Mouse (Mus musculus) heart, embryonic 12.5 days (tissue): ENCODE results near the gene Carhsp1. TPM values are rescaled to one million over a fixed set of nuclear protein-coding genes. Genes with fewer than 3 reads are reported as not detected.
A peak's percentile ranks its signal among the peaks of the same experiment; 100 is the strongest.

Experiments used
- ATAC-seq: fragments of 200-750 bp; cut with Nextera tagmentation; 2 replicates; pipeline ENCODE4 v1.8.0; 2017; ENCODE audit warnings: moderate TSS enrichment, moderate library complexity; ENCODE audit not compliant: insufficient number of reproducible peaks, low FRiP score
- H3K27ac ChIP-seq: fragments of 300-500 bp; sonication (generic); 2 replicates; pipeline ENCODE4 v1.5.1; 2016; ENCODE audit warnings: mild to moderate bottlenecking, moderate library complexity; ENCODE audit not compliant: poor library complexity, severe bottlenecking
- H3K27me3 ChIP-seq: fragments of 300-500 bp; sonication (generic); replicated peaks from 2 replicates; pipeline ENCODE4 v1.6.1; 2016; ENCODE audit warnings: mild to moderate bottlenecking, moderate library complexity
- H3K36me3 ChIP-seq: fragments of 300-500 bp; sonication (generic); 2 replicates; pipeline ENCODE4 v1.6.1; 2016; ENCODE audit warnings: mild to moderate bottlenecking, moderate library complexity
- H3K4me1 ChIP-seq: fragments of 300-500 bp; sonication (generic); replicated peaks from 2 replicates; pipeline ENCODE4 v1.6.1; 2016; ENCODE audit warnings: mild to moderate bottlenecking
- H3K4me2 ChIP-seq: fragments of 300-500 bp; sonication (generic); 2 replicates; pipeline ENCODE4 v1.6.1; 2016; ENCODE audit warnings: mild to moderate bottlenecking, moderate library complexity
- H3K4me3 ChIP-seq: fragments of 300-500 bp; sonication (generic); 2 replicates; pipeline ENCODE4 v1.5.1; 2016; ENCODE audit warnings: mild to moderate bottlenecking
- H3K9ac ChIP-seq: fragments of 300-500 bp; sonication (generic); 2 replicates; pipeline ENCODE4 v1.6.1; 2016; ENCODE audit warnings: mild to moderate bottlenecking, moderate library complexity
- H3K9me3 ChIP-seq: fragments of 300-500 bp; sonication (generic); replicated peaks from 2 replicates; pipeline ENCODE4 v1.6.1; 2016; ENCODE audit warnings: mild to moderate bottlenecking, moderate library complexity
- WGBS: fragments of 180-500 bp; shearing (Covaris S2); methylation state at CpG from one replicate; pipeline ENCODE4 v1.1.7; 2016; 5-methylcytosine and 5-hydroxymethylcytosine counted together
- polyA plus RNA-seq: library from polyadenylated mRNA; unstranded; fragments of >200 nt; fragmentation: Nextera tagmentation; extraction: Ambion mirVana; gene quantifications from 2 replicates; pipeline ENCODE4 v1.2.1, GENCODE M21; 2016

Carhsp1 gene
- polyA plus RNA-seq, 1 experiment from 2014 or later: 95.8 TPM

DNA sequence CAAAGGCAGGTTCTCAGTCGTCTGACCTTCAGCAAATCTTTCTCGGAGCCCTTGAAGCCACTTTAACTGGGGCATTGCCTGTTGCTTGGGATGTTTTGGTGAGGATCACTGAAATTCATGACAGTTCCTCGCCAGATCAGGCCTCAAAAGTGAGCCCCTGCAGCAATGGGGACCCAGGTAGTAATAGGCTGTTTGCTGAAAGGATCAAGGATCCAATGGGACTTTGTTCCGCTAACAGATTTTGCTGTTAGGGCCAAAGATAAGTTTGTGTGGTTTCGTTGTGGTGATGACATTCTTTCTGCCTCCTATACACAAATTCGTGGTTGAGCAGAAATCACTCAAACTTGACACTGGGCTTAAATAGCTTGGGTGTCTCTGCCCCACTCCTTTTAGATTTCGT lies 33.8 kb downstream of the Carhsp1 start:
- ATAC-seq: no peak
- H3K9me3 ChIP-seq: no peaks in the 10 kb centered on the region
- H3K4me2 ChIP-seq: peak overlapping the region; percentile 90
- peaks cover 26% of the 10 kb centered on the region for H3K36me3 ChIP-seq
- peak overlapping the region; percentile 82 for H3K27ac ChIP-seq
- peaks cover 34% of the 10 kb centered on the region for H3K4me1 ChIP-seq
- no peaks in the 10 kb centered on the region for H3K27me3 ChIP-seq
- H3K9ac ChIP-seq: peak overlapping the region; percentile 84
- 37% methylated on average over 7 of the region's 7 CpGs for WGBS
- H3K4me3 ChIP-seq: peak overlapping the region; percentile 87

DNA sequence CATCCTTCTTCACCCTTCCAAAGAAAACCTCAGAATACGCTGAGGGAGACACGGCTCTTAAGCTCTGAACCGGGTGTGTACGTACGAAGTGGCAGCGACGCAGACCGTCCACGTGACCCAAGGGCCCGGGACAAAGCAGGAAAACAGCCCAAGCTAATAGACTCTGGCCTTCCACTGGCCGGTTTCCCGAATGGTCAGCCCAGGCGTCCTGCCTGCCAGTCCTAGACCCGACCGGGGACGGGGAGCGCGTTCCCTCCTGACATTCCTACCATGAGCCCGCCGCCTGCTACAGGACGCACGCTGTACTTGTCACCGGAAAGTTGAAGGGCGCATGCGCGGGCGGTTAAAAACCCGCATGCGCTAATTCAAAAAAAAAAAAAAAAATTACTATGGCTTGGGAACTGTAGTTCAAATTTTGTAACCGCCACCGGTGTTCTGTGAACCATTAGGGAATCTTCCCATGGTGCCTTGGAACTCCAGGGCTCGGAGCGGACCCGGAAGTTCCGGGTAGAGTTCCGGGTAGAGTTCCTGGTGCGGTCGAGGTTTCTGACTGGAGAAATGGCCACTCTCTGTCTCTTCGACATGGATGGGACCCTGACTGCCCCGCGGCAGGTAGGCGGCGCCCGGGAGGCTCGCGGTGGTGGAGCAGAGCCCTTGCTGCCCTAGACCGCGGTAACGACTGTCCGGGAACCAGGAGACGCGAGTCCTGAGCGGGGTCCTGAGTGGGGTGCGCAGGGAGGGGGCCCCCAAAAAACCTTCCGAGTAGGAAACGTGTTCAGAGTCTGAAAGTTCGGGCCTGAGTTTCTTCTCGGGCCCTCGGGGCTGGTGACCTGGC lies 34.5 kb downstream of the Carhsp1 start, which contains the start of the genes Pmm2 and Tmem186:
Gene Pmm2 (plus strand): TSS at position 458 of the 835 bp plus-strand sequence.
Gene Tmem186 (minus strand): TSS at position 496 of the 835 bp plus-strand sequence.
- peak; percentile 84 for ATAC-seq
- WGBS: under 1% methylated on average over 59 of the region's 59 CpGs
- H3K36me3 ChIP-seq: peaks cover 24% of the 10 kb centered on the region

DNA sequence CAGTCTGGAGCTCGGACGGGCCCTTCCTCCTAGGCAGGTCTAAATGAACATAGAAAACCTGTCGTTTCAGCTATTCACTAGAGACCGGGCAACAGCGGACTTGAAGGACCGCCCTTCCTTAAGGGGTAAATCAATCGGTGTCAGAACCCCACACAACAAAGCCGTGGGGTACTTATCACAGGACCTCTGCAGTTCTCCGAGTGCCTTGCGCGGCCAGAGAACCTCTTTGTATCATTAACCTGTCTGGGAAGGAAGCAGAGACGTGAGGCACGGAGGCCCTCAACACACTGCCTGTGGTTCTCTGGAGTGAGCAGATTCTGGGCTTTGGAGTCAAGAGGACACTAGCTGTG lies 35.1 kb downstream of the Carhsp1 start:
- peak overlapping the region; percentile 90 for H3K4me2 ChIP-seq
- peaks cover 34% of the 10 kb centered on the region for H3K4me1 ChIP-seq
- H3K9ac ChIP-seq: peak overlapping the region; percentile 84
- H3K27me3 ChIP-seq: no peaks in the 10 kb centered on the region
- peak overlapping the region; percentile 87 for H3K4me3 ChIP-seq
- peaks cover 29% of the 10 kb centered on the region for H3K36me3 ChIP-seq
- ATAC-seq: peak; percentile 27; the same call in 1 of the 2 replicates
- 1% methylated on average over 13 of the region's 13 CpGs for WGBS
- no peaks in the 10 kb centered on the region for H3K9me3 ChIP-seq
- H3K27ac ChIP-seq: peak overlapping the region; percentile 82

More for the DNA sequence above, 34.5 kb downstream of the Carhsp1 start, which contains the start of the genes Pmm2 and Tmem186:
- H3K4me3 ChIP-seq: peak within 1 kb of the TSS; percentile 87
- no peaks in the 10 kb centered on the region for H3K27me3 ChIP-seq
- no peaks in the 10 kb centered on the region for H3K9me3 ChIP-seq
- H3K4me1 ChIP-seq: peaks cover 34% of the 10 kb centered on the region
- peak within 1 kb of the TSS; percentile 82 for H3K27ac ChIP-seq
- peak within 1 kb of the TSS; percentile 84 for H3K9ac ChIP-seq
- H3K4me2 ChIP-seq: peak within 1 kb of the TSS; percentile 90

DNA sequence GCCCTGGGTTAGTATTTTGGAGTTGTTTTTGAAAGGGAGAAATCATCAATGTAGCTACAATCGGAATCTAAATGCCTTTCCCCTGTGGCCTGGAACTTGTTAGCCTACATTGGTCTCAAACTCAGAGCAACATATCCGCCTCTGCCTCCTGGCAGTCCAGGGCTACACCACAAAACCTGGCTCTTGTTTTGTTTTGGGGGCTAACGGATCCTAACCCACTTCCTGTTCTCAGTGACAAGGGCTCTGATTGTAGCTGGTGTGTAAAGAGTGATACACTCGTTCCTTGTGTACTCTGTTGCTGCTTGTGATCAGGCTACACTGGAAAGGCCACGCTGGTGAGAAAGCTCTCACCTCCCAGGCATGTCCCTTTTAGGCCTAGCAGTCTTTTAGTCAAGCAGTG lies 40.5 kb downstream of the Carhsp1 start:
- ATAC-seq: no peak
- 79% methylated on average over 5 of the region's 5 CpGs for WGBS
- H3K9me3 ChIP-seq: no peaks in the 10 kb centered on the region
- H3K9ac ChIP-seq: no peak overlapping the region
- H3K27me3 ChIP-seq: no peaks in the 10 kb centered on the region
- no peak overlapping the region for H3K4me3 ChIP-seq
- peaks cover 9% of the 10 kb centered on the region for H3K4me1 ChIP-seq
- H3K4me2 ChIP-seq: no peak overlapping the region
- no peak overlapping the region for H3K27ac ChIP-seq
- H3K36me3 ChIP-seq: peaks cover 40% of the 10 kb centered on the region

DNA sequence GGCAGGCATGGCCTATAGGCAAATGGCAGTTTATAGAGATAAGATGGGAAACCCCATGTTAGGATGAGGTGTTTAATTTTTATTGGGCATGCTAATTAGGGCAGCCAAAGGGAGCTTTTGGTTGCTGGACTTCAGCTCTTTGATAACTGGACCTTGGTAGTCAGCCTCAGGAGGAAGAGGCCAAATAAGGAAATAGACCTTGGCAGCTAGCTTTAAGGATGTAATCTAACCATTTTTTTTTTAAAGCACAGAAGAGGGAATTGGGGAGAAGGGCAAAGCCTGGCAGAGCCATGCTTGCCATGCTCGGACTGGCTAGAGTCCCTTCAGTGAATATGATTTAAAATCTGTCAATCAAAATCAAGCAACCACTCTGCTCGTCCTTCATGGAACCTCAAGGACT lies 41.5 kb downstream of the Carhsp1 start:
- Histone ChIP-seq H3K27ac (no peak overlapping the region), H3K4me3 (no peak overlapping the region), H3K36me3 (peaks cover 33% of the 10 kb centered on the region), H3K4me2 (no peak overlapping the region), H3K27me3 (no peaks in the 10 kb centered on the region), H3K9me3 (no peaks in the 10 kb centered on the region), H3K4me1 (no peaks in the 10 kb centered on the region), H3K9ac (no peak overlapping the region)
- ATAC-seq: no peak
- WGBS: 60% methylated on average over 2 of the region's 2 CpGs

DNA sequence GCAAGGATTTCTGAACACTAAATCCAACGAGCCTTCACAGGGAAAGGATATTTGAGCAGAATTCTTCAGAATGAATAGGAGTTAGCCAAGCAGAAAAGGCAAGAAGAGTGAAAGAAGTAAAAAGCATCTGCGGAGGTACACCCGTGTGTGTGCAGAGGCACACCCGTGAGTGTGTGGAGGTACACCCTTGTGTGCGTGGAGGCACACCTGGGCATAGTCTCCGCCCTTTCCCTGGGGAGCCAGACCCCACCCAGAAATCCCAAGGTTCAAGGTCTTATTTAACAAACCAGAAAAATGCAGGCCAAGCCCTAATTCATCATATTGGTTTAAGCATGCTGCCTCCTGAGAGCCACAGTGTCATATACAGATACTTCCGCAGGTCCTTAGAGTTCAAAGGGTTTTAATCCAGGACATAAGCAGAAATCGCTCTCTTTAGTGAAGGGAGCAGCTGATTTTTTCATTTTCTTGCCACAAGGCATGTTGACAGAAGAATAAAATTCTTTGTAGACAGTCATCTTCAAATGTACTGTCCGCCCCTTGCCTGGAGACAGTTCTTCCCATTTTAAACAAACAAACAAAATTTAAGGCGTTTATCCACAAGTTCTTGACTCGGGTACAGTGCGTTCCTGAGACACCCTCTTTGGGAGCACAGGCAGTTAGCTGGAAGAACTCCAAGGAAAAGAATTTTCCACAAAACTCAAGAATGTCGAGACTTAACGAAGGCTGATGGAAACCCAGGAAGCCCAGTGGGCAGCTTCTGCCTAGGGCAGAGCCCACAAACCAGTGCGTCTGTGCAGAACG lies 51.4 kb downstream of the Carhsp1 start:
- Histone ChIP-seq H3K4me2 (no peak overlapping the region), H3K9ac (no peak overlapping the region), H3K4me1 (no peaks in the 10 kb centered on the region), H3K4me3 (no peak overlapping the region), H3K36me3 (peaks cover 15% of the 10 kb centered on the region), H3K27ac (no peak overlapping the region), H3K9me3 (peaks cover 4% of the 10 kb centered on the region; the same call in 1 of the 2 replicates), H3K27me3 (no peaks in the 10 kb centered on the region)
- ATAC-seq: no peak
- 80% methylated on average over 16 of the region's 16 CpGs for WGBS

DNA sequence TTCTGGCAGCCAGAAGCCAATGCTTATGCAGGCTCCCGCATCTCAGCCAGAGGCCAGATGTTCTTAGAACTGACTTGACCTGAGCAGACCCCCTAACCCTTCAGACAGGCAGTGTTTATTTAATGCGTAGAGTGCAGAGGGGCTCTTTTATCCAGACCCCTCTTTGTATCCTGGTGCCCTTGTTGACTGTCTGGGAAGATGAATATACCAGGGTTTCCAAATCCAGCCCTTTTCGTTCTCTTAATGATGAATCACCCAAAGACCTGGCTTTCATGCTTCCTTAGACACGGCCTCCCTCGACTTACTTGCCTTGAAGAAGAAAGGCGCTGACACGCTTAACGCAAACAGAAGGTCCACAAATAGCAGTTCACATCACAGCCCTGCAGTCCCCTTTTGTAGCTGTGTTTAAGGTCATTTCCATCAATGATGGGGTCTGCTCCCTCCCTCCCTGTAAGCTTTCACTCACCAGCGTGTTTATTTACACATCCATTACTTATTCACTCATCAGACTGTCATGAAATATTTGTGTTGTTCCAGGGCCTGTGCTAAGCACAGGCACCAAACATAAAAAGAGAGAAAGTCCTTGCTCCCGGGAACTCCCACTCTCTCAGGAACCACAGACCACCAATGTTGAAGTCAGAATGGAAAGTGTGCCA lies 52.2 kb downstream of the Carhsp1 start:
- 62% methylated on average over 10 of the region's 10 CpGs for WGBS
- Histone ChIP-seq H3K9ac (no peak overlapping the region), H3K4me3 (no peak overlapping the region), H3K36me3 (peaks cover 15% of the 10 kb centered on the region), H3K4me2 (no peak overlapping the region), H3K27me3 (no peaks in the 10 kb centered on the region), H3K9me3 (peaks cover 4% of the 10 kb centered on the region; the same call in 1 of the 2 replicates), H3K4me1 (no peaks in the 10 kb centered on the region), H3K27ac (no peak overlapping the region)
- no peak for ATAC-seq

DNA sequence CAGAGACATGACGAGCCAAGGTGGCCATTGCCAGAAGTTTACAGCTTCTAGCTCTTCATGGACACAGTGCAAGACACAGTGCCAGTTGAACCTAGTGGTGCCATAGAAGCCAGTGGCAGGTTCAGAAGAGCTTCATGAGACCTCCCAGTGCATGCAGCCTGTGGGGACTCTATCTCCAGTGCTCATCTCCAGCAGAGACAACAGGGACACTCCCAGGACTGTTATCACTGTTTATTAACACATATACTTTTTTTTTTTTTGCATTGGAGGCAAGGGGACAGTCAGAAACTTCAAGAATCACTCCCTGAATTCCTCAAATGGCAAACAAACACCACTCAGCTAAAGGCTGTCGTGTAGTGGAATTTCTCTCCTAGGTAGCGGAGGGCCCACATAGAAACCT lies 58.5 kb downstream of the Carhsp1 start:
- ATAC-seq: no peak

DNA sequence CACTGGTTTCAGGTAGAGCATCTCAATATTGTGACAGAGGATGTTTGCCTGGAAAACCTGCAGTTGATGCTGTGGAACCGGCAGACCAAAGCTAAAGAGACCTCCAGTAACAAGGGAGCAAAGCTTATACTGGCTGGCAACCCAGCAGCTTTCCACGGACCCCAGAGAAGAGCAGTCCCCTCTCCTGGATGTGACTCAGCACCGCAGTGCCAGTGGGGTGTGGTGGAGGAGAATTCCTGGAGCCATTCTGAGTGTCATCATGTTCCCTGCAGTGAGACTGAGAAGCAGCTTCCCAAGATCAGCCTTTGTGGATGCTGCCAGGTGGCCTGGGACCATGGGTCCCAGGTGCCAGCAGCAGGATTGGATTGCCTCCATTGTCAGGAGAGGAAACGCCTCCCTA lies 58.9 kb downstream of the Carhsp1 start:
- no peaks in the 10 kb centered on the region for H3K4me1 ChIP-seq
- no peak overlapping the region for H3K4me3 ChIP-seq
- H3K9me3 ChIP-seq: no peaks in the 10 kb centered on the region
- H3K27me3 ChIP-seq: no peaks in the 10 kb centered on the region
- H3K4me2 ChIP-seq: no peak overlapping the region
- 72% methylated on average over 4 of the region's 4 CpGs for WGBS
- ATAC-seq: no peak
- no peak overlapping the region for H3K27ac ChIP-seq
- peaks cover 33% of the 10 kb centered on the region for H3K36me3 ChIP-seq
- H3K9ac ChIP-seq: no peak overlapping the region

More for the DNA sequence above, 58.5 kb downstream of the Carhsp1 start:
- Histone ChIP-seq H3K4me1 (no peaks in the 10 kb centered on the region), H3K27ac (no peak overlapping the region), H3K4me3 (no peak overlapping the region), H3K4me2 (no peak overlapping the region), H3K9me3 (no peaks in the 10 kb centered on the region), H3K36me3 (peaks cover 36% of the 10 kb centered on the region), H3K9ac (no peak overlapping the region), H3K27me3 (no peaks in the 10 kb centered on the region)
- 73% methylated on average over 3 of the region's 3 CpGs for WGBS

DNA sequence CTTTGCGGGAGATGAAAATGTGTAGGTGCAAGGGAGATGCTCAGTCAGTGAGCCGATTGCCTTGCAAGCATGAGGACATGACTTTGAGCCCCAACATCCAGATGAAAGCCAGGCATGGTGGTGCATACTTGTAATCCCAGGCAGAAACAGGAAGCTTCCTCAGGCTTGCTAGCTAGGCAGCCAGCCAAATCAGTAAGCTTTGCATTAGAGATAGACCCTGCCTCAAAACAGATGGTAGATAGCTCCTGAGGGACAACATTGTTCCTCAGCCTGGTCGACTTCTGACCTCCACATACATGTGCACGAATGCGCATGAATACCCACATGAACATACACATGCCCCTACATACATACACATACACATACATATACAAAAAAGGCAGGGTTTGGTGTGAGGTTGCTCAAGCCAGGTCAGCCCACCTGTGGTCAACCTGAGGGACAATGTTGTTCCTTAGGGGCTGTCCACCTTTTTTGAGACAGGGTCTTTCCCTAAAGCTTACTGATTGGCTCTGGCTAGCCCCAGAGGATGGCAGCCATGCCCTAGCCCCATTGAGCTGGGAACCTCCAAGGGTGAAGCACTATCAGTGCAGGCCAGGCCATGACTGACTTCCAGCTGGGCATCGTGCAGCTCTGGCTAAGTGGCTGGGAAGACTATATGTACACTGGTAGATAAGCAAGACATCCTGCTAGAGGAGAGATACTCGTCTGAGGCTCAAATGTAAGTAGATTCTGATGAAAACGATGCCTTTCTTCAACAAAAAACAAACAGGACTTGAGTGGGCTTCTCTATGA lies 59.5 kb downstream of the Carhsp1 start:
- ATAC-seq: no peak; the same call in 1 of the 2 replicates

More for the DNA sequence above, 59.5 kb downstream of the Carhsp1 start:
- 63% methylated on average over 8 of the region's 8 CpGs for whole genome bisulfite sequencing
- Histone ChIP-seq H3K9me3 (no peaks in the 10 kb centered on the region), H3K27ac (no peak overlapping the region), H3K36me3 (peaks cover 33% of the 10 kb centered on the region), H3K4me3 (no peak overlapping the region), H3K9ac (no peak overlapping the region), H3K4me2 (no peak overlapping the region), H3K27me3 (no peaks in the 10 kb centered on the region), H3K4me1 (no peaks in the 10 kb centered on the region)
